Mouse (Mus musculus) small intestine, adult 2 months (tissue): Measurements from ENCODE around the gene Scube3. TPM values are rescaled to one million over a fixed set of nuclear protein-coding genes. Genes with fewer than 3 reads are reported as not detected.

Experiments used
- H3K27ac ChIP-seq: fragments of 200-500 bp; 2 replicates; pipeline ENCODE4 v1.5.1; 2012; ENCODE audit warnings: low read depth, low read length, control low read depth, inconsistent platforms; ENCODE audit not compliant: insufficient read depth
- H3K27me3 ChIP-seq: fragments of 200-500 bp; 2 replicates; pipeline ENCODE4 v1.6.1; 2012; ENCODE audit warnings: mild to moderate bottlenecking, moderate library complexity, low read length, inconsistent platforms; ENCODE audit not compliant: control insufficient read depth, insufficient read depth
- H3K36me3 ChIP-seq: fragments of 200-500 bp; 2 replicates; pipeline ENCODE4 v1.6.1; 2012; ENCODE audit warnings: mild to moderate bottlenecking, low read length, control low read depth, inconsistent platforms; ENCODE audit not compliant: control insufficient read depth, insufficient read depth
- H3K4me1 ChIP-seq: fragments of 200-500 bp; 2 replicates; pipeline ENCODE4 v1.6.1; 2012; ENCODE audit warnings: low read length, inconsistent platforms, mixed read lengths; ENCODE audit not compliant: control insufficient read depth, insufficient read depth, insufficient read length
- H3K4me3 ChIP-seq: fragments of 200-500 bp; 2 replicates; pipeline ENCODE4 v1.5.1; 2012; ENCODE audit warnings: low read depth, mild to moderate bottlenecking, control low read depth, inconsistent platforms, low read length, moderate library complexity
- CTCF ChIP-seq: fragments of 200-500 bp; IDR thresholded peaks from 2 replicates; pipeline ENCODE4 v1.5.1; 2012; ENCODE audit warnings: low read depth, mild to moderate bottlenecking, control low read depth, inconsistent platforms, low read length, moderate library complexity, mixed read lengths; ENCODE audit not compliant: insufficient replicate concordance, insufficient read length; ENCODE audit errors: extremely low read depth
- POLR2A ChIP-seq: fragments of 200-500 bp; IDR thresholded peaks from 2 replicates; pipeline ENCODE4 v1.6.1; 2012; ENCODE audit warnings: low read depth, mild to moderate bottlenecking, control low read depth, inconsistent platforms, low read length, moderate library complexity
- WGBS: fragments of 180-500 bp; shearing (Covaris S2); methylation state at CpG from one replicate; pipeline ENCODE4 v1.1.7; 2018; 5-methylcytosine and 5-hydroxymethylcytosine counted together
- polyA plus RNA-seq: library from polyadenylated mRNA; depleted of rRNA; stranded (reverse); fragments of >200 nt; gene quantifications from 2 replicates; pipeline ENCODE4 v1.2.3, GENCODE M21; 2012

Gene Scube3
- polyA plus RNA-seq, 1 experiment = 1.2 TPM

- peak overlapping the region; percentile 68; the same call in 1 of the 2 replicates for H3K27ac ChIP-seq
- 5% methylated on average over 21 of the region's 22 CpGs for WGBS
- H3K27me3 ChIP-seq = no peaks in the 10 kb centered on the region
- peaks cover 4% of the 10 kb centered on the region; the same call in 1 of the 2 replicates for H3K4me1 ChIP-seq
- H3K4me3 ChIP-seq = peak overlapping the region; percentile 100
- TF ChIP-seq POLR2A (no peak), CTCF (no peak)
- H3K36me3 ChIP-seq = no peaks in the 10 kb centered on the region
Measured at GRCm38 (mm10) chr17:28177540-28178046, 35.7 kb downstream of the Scube3 start.

GRCm38 (mm10) chr17:28180331-28180730, 38.4 kb downstream of the Scube3 start:
- TF ChIP-seq POLR2A = no peak
- TF ChIP-seq CTCF = no peak
- Histone ChIP-seq H3K27me3 (no peaks in the 10 kb centered on the region), H3K27ac (peak overlapping the region; percentile 26; the same call in 1 of the 2 replicates), H3K4me3 (no peak overlapping the region), H3K36me3 (no peaks in the 10 kb centered on the region), H3K4me1 (peaks cover 4% of the 10 kb centered on the region; the same call in 1 of the 2 replicates)
- WGBS = 53% methylated on average over 4 of the region's 4 CpGs

DNA sequence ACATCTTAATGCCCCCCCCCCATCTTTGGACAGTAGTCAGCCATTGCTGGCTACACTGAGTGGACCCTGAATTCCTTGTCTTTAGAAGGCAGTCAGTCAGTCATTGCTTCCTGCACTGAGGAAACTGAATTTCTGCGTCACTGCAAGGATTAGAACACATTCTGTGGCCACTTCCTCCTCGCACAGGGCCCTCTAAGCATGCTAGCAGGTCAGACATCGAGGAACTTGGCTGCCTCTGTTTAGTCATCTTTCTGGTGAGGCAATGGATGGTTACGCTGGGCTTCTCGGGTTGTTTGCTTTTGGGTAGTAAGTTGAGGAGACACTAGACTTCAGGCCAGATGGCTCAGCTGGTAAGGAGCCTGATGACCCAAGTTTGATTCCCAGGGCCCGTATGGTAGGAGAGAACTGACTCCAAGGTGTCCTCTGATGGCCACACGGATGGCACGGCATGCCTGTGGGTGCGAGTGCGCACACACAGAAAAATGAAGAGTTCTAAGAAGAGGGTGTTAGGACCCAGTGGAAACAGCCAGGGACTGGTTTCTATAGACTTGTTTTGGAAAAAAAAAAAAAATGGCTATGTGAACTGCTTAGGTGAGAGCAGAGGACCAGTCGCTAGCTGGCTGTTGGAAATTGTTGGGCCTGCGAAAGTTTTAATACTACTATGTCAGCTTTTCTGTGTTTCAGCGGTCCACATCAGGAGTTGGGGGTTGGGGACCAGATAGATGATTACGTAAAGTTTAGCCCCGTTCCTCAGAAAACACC, 39.0 kb downstream of the Scube3 start:
- H3K4me3 ChIP-seq = no peak overlapping the region
- H3K36me3 ChIP-seq = no peaks in the 10 kb centered on the region
- no peaks in the 10 kb centered on the region for H3K27me3 ChIP-seq
- WGBS = 85% methylated on average over 15 of the region's 15 CpGs
- no peak for TF ChIP-seq POLR2A
- TF ChIP-seq CTCF = no peak
- H3K4me1 ChIP-seq = peaks cover 4% of the 10 kb centered on the region; the same call in 1 of the 2 replicates
- H3K27ac ChIP-seq = peak overlapping the region; percentile 26; the same call in 1 of the 2 replicates

DNA sequence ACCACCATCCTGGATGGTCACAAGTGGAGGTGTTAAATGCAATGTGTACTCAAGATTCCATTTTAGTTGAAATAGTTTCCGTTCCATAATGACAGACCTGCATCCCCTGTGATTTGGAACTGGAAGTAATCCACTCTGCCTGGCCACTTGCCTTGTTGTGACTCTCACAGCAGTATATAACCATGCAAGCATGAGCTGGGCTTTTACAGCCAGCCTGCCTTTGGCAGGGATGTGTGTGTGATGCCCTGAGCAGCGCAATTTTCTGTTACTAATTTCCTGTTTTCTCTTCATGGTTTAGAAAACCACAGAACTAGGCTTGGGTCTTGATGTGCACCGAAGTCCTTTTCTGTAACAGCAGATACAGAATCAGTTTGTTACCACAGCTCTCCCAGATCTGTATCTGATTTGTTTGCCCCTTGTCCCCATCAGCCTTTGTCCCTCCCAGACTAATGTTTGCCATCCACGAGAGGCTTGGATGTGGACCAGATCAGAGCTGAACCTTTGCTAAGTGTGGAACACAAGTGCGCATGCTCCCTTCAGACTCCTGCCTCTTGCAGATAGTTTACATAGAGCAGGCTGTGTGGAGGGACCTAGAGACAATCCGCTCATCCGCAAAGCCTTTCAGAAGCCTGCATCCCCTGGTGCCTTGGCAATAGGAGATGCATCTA, 43.2 kb downstream of the Scube3 start:
- Histone ChIP-seq H3K27me3 (no peaks in the 10 kb centered on the region), H3K4me1 (no peaks in the 10 kb centered on the region), H3K36me3 (peaks cover 3% of the 10 kb centered on the region; the same call in 1 of the 2 replicates), H3K4me3 (no peak overlapping the region), H3K27ac (no peak overlapping the region)
- TF ChIP-seq POLR2A = no peak
- no peak for TF ChIP-seq CTCF
- WGBS = 57% methylated on average over 7 of the region's 7 CpGs

- 86% methylated on average over 5 of the region's 5 CpGs for WGBS
- H3K27me3 ChIP-seq = no peaks in the 10 kb centered on the region
- TF ChIP-seq POLR2A (no peak), CTCF (no peak)
- H3K4me1 ChIP-seq = no peaks in the 10 kb centered on the region
- H3K36me3 ChIP-seq = peaks cover 7% of the 10 kb centered on the region
- no peak overlapping the region for H3K27ac ChIP-seq
- no peak overlapping the region for H3K4me3 ChIP-seq
Measured at GRCm38 (mm10) chr17:28188313-28188712, 46.4 kb downstream of the Scube3 start.

DNA sequence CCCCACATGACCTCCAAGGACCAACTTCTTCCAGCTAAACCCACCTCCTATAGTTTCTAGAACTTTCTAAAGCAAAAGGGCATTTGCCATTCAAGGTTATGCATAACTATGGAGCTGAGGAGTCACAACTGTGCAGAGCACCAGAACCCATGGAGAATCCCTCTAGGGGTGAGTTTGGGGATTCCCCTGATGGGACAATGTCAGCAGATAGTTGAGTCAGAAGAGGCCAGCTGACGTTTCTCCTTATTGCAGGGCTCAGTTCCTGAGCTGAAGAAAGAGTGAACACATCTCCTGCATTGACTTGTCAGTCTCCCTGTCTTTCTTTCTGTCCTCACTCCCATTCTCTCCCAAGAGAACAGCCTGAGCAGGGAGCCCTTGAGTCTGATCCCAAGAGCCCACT, 50.8 kb downstream of the Scube3 start:
- TF ChIP-seq POLR2A (no peak), CTCF (no peak)
- peaks cover 7% of the 10 kb centered on the region for H3K36me3 ChIP-seq
- 36% methylated on average over 1 of the region's 1 CpGs for WGBS
- H3K4me1 ChIP-seq = no peaks in the 10 kb centered on the region
- no peaks in the 10 kb centered on the region for H3K27me3 ChIP-seq
- no peak overlapping the region for H3K27ac ChIP-seq
- H3K4me3 ChIP-seq = no peak overlapping the region

- whole genome bisulfite sequencing = 79% methylated on average over 3 of the region's 3 CpGs
- H3K36me3 ChIP-seq = peaks cover 7% of the 10 kb centered on the region
- no peak overlapping the region for H3K27ac ChIP-seq
- TF ChIP-seq POLR2A (no peak), CTCF (no peak)
- no peaks in the 10 kb centered on the region for H3K27me3 ChIP-seq
- H3K4me1 ChIP-seq = no peaks in the 10 kb centered on the region
- H3K4me3 ChIP-seq = no peak overlapping the region
Measured at GRCm38 (mm10) chr17:28193559-28193958, 51.6 kb downstream of the Scube3 start.

DNA sequence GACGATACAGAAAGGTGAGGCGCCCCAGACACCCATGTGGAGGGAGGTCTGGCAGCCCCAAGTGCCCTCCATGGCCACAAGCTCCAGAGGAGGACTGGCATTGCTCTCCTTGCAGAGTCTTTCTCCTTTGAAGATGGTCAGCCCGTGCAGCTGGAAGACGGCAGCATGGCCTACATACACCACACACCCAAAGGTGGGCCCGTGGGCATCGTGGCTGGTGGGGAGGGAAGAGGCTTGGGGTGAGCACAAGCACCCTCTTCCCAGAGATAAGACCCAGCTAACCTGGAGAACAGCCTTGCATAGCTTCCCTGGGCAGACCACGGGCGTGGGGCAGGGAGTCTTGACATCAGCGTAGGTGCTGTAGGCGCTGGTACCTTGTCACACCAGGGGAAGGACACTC, 53.1 kb downstream of the Scube3 start:
- no peak overlapping the region for H3K4me3 ChIP-seq
- H3K27me3 ChIP-seq = no peaks in the 10 kb centered on the region
- H3K36me3 ChIP-seq = peaks cover 5% of the 10 kb centered on the region
- WGBS = 94% methylated on average over 10 of the region's 10 CpGs
- TF ChIP-seq CTCF (no peak), POLR2A (no peak)
- no peak overlapping the region for H3K27ac ChIP-seq
- no peaks in the 10 kb centered on the region for H3K4me1 ChIP-seq
